Mouse (Mus musculus) bone marrow macrophage, adult 2 months (primary cell): ENCODE results near the gene Tmem216. TPM values are rescaled to one million over a fixed set of nuclear protein-coding genes. Genes with fewer than 3 reads are reported as not detected.
A peak's percentile ranks its signal among the peaks of the same experiment; 100 is the strongest.

Experiments
- H3K27ac ChIP-seq: 2 replicates; pipeline ENCODE4 v1.5.1; 2012; ENCODE audit warnings: low read depth, low read length; ENCODE audit not compliant: insufficient read depth
- H3K4me1 ChIP-seq: 2 replicates; pipeline ENCODE4 v1.6.1; 2012; ENCODE audit warnings: low read length; ENCODE audit not compliant: control insufficient read depth, insufficient read depth
- H3K4me3 ChIP-seq: 2 replicates; pipeline ENCODE4 v1.5.1; 2012; ENCODE audit warnings: mild to moderate bottlenecking, low read length, moderate library complexity; ENCODE audit not compliant: insufficient read depth
- CTCF ChIP-seq: IDR thresholded peaks from 2 replicates; pipeline ENCODE4 v1.5.1; 2012; ENCODE audit warnings: low read depth, mild to moderate bottlenecking, low read length, moderate library complexity
- POLR2A ChIP-seq: IDR thresholded peaks from 2 replicates; pipeline ENCODE4 v1.6.1; 2012; ENCODE audit warnings: mild to moderate bottlenecking, low read depth, low read length, borderline replicate concordance
- polyA plus RNA-seq: library from polyadenylated mRNA; stranded (reverse); fragments of >200 nt; gene quantifications from 2 replicates; pipeline ENCODE4 v1.2.4, GENCODE M21; 2012; ENCODE audit not compliant: missing spikeins, insufficient read depth, insufficient read length

The Tmem216 gene
- polyA plus RNA-seq, 1 experiment, result 7.8 TPM

DNA sequence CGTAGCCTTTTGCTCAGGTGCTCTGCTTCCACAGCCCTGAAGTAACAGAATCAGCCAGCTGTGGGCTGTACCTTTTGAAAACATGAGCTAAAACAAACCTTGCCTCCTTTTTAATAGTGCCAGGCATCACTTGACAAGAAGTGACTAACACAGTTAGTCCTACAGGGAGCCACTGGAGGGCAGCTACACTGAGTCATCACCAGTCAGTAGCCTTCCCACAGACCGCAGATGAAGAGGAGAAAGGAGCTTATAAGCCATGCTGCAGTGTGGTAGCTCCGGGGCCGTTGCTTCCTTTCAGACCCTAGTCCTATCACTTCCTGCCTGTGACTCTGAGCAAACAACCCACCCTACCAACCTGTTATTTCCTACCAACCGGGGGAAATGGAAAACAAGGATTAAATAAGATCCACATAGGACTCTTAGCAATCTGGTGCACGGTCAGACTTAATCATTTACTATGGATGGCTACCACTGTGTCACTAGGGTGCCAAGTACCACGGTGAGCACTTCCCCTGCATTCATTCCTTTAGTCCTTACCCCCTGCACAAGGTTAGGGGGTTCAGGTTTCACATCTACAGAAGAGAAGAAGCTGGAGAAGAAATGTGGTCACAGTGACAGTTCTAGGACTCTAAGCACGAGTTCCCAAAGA is 58.4 kb downstream of the Tmem216 start:
- Histone ChIP-seq H3K4me1 (peaks cover 34% of the 10 kb centered on the region), H3K4me3 (no peak overlapping the region), H3K27ac (peak overlapping the region; percentile 15)
- no peak for TF ChIP-seq POLR2A
- TF ChIP-seq CTCF, result no peak

DNA sequence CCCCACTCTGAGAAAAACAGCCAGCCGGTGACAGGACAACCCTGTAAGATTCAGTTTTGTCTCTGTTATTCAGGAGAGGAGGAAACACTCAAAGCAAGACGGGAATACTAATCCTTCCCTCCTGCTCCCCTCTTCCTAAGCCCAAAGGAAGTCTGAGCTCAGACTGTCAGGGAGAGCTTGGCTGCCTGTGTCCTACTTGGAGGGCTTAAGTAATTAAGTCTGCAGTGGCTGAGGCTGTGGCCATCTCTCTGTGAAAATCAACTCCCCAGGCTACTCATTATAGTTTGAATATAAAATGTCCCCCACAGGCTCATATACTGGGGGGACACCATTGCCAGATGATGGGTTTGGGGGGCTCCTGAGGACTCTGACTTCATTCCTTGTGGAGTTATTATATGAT is 59.1 kb downstream of the Tmem216 start:
- no peak for TF ChIP-seq CTCF
- TF ChIP-seq POLR2A, result no peak
- peak overlapping the region; percentile 15; the same call in 1 of the 2 replicates for H3K27ac ChIP-seq
- H3K4me3 ChIP-seq, result no peak overlapping the region
- peaks cover 33% of the 10 kb centered on the region for H3K4me1 ChIP-seq

DNA sequence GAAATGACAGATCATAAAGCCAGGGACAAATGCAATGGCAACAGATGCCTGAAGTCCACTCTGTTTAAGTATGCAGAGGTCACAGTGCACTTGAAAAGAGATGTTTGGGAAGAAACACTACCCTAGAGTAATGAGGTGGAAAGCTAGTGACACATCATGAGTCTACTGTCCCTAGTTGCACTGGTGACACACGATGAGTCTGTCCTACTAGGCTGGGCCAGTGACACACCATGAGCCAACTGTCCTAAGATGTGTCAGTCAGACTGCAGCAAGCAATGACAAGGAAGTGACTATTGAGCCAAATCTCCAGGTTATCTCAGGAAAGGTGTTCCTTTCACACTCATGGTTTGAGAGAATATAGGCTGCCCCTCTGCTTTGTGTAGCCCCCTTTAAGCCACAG is 60.4 kb downstream of the Tmem216 start:
- TF ChIP-seq POLR2A (no peak), CTCF (no peak)
- H3K4me1 ChIP-seq, result peaks cover 33% of the 10 kb centered on the region
- H3K27ac ChIP-seq, result no peak overlapping the region

DNA sequence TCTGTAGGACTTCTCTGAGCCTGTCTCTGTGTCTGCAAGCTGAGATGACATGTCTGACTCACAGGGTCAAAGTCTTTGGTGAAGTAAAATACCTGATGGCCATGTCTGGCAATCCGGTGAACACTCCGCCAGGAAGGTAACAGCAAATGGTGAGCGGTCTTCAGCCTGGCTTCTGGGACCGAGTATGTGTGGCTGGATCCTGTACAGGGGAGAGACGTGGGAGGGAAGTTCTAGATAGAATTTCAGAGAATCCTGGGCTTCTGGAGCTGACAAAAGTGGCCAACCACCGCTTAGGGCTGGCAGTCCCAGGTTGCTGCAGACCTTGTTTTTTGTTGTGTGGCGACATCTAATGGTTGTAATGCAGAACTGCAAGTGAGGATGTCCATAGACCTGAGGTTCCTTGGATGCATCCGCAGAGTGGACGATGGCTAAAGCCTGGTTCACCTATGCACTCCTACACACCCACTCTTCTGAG is 69.7 kb downstream of the Tmem216 start:
- H3K27ac ChIP-seq, result no peak overlapping the region
- no peak overlapping the region for H3K4me3 ChIP-seq
- TF ChIP-seq POLR2A, result no peak
- TF ChIP-seq CTCF, result peak; percentile 88
- no peaks in the 10 kb centered on the region for H3K4me1 ChIP-seq

More for the DNA sequence above, 60.4 kb downstream of the Tmem216 start:
- no peak overlapping the region for H3K4me3 ChIP-seq

Other genes with a start within 250 kb of the Tmem216 start
- gene Syt7, start 167.1 kb downstream of the Tmem216 start, polyA plus RNA-seq, result not detected in 2 replicates
- gene Lrrc10b, start 98.8 kb downstream of the Tmem216 start, polyA plus RNA-seq, result not detected in 2 replicates
- gene Ppp1r32, start 73.3 kb downstream of the Tmem216 start, polyA plus RNA-seq, result 0.54 TPM in 1 of 2 replicates, not detected in the other
- 62.0 and 62.8 TPM in 2 replicates for gene Cpsf7, start 31.0 kb downstream of the Tmem216 start, polyA plus RNA-seq
- gene Sdhaf2, start 30.1 kb downstream of the Tmem216 start, polyA plus RNA-seq, result 47.0 and 51.9 TPM in 2 replicates
- 30.1 and 34.2 TPM in 2 replicates for gene Cyb561a3, start 20.9 kb upstream of the Tmem216 start, polyA plus RNA-seq
- gene Tmem138, start 21.1 kb upstream of the Tmem216 start, polyA plus RNA-seq, result 8.4 and 10.6 TPM in 2 replicates
- gene Ddb1, start 49.1 kb upstream of the Tmem216 start, polyA plus RNA-seq, result 85.9 and 103 TPM in 2 replicates
- 4.9 and 7.1 TPM in 2 replicates for gene Tkfc, start 49.4 kb upstream of the Tmem216 start, polyA plus RNA-seq
- not detected in 2 replicates for gene Vwce, start 78.0 kb upstream of the Tmem216 start, polyA plus RNA-seq
- gene Pga5, start 121.8 kb upstream of the Tmem216 start, polyA plus RNA-seq, result not detected in 2 replicates
- 39.9 and 41.7 TPM in 2 replicates for gene Vps37c, start 132.5 kb upstream of the Tmem216 start, polyA plus RNA-seq
- not detected in 2 replicates for gene Cd5, start 182.8 kb upstream of the Tmem216 start, polyA plus RNA-seq